In genomic region chr8:45658021-45658420, GRCm38 (mm10) we compare ENCODE assay signal across 16 mouse cellular contexts.
DNase-seq lines count a peak whose midpoint lies in the region; ATAC-seq and TF ChIP-seq lines count a peak whose summit lies in the region.
"Had no signal": no experiment of that assay in that cellular context is flagged by ENCODE, and none has a peak within 500 bp of the region (broad histone marks: within the 10 kb centered on the region; RNA-seq: fewer than 3 reads in every experiment).

No protein-coding gene starts in this region.

- no peak for TF ChIP-seq CTCF in gastrocnemius, adult 2 months (IDR thresholded peaks at IDR 0.05)
- TF ChIP-seq CTCF in midbrain, postnatal 0 days (IDR thresholded peaks at IDR 0.05): no peak
- no peak for TF ChIP-seq CTCF in stomach, postnatal 0 days (IDR thresholded peaks at IDR 0.05; ENCODE audit: low read depth)

- intact Hi-C loops in gastrocnemius, adult 2 months (cut with DNase I): no loop called here

- no peak overlapping the region for H3K9ac ChIP-seq in intestine, embryonic 15.5 days
- no peak overlapping the region for H3K9ac ChIP-seq in intestine, embryonic 16.5 days (ENCODE audit: low read depth, low read length)
- 0 out of 2 replicates have a peak overlapping the region, but pooled peaks have one; percentile 16 for H3K9ac ChIP-seq in midbrain, embryonic 13.5 days (replicated peaks)
- H3K9ac ChIP-seq in midbrain, postnatal 0 days (replicated peaks; ENCODE audit: low read length, poor library complexity, severe bottlenecking): no peak overlapping the region
- H3K9ac ChIP-seq in stomach, postnatal 0 days (ENCODE audit: low read length): no peak overlapping the region
- H3K9ac ChIP-seq: forebrain, postnatal 0 days; hindbrain, embryonic 13.5 days; liver, postnatal 0 days had no signal

- H3K4me3 ChIP-seq in gastrocnemius, adult 2 months: peak overlapping the region; percentile 67
- H3K4me3 ChIP-seq in intestine, embryonic 15.5 days (replicated peaks): no peak overlapping the region
- no peak overlapping the region for H3K4me3 ChIP-seq in intestine, embryonic 16.5 days (ENCODE audit: low read length)
- H3K4me3 ChIP-seq in midbrain, embryonic 13.5 days (replicated peaks): no peak overlapping the region
- H3K4me3 ChIP-seq in midbrain, postnatal 0 days (ENCODE audit: low read depth, low read length): no peak overlapping the region
- no peak overlapping the region for H3K4me3 ChIP-seq in stomach, postnatal 0 days (ENCODE audit: low read depth, low read length)
- H3K4me3 ChIP-seq: hindbrain, embryonic 13.5 days; megakaryocyte, embryonic 14.5 days had no signal

- TF ChIP-seq EP300 in stomach, postnatal 0 days (optimal IDR thresholded peaks at IDR 0.05): no peak

- WGBS in intestine, embryonic 15.5 days: 56% methylated on average over 3 of the region's 3 CpGs
- 46% methylated on average over 3 of the region's 3 CpGs for WGBS in intestine, embryonic 16.5 days
- WGBS in midbrain, embryonic 13.5 days: 60% methylated on average over 3 of the region's 3 CpGs
- 61% methylated on average over 3 of the region's 3 CpGs for WGBS in midbrain, postnatal 0 days
- WGBS in stomach, postnatal 0 days: 62% methylated on average over 3 of the region's 3 CpGs

- H3K27me3 ChIP-seq in intestine, embryonic 15.5 days (replicated peaks): no peaks in the 10 kb centered on the region
- no peaks in the 10 kb centered on the region for H3K27me3 ChIP-seq in intestine, embryonic 16.5 days (replicated peaks; ENCODE audit: control insufficient read depth, insufficient read depth, low read length)
- no peaks in the 10 kb centered on the region for H3K27me3 ChIP-seq in midbrain, embryonic 13.5 days
- H3K27me3 ChIP-seq in midbrain, postnatal 0 days (ENCODE audit: insufficient read depth, low read length): no peaks in the 10 kb centered on the region
- no peaks in the 10 kb centered on the region for H3K27me3 ChIP-seq in stomach, postnatal 0 days (ENCODE audit: control insufficient read depth, insufficient read depth, low read length)
- H3K27me3 ChIP-seq: hindbrain, embryonic 13.5 days; megakaryocyte, embryonic 14.5 days had no signal

- H3K36me3 ChIP-seq in intestine, embryonic 15.5 days: no peaks in the 10 kb centered on the region
- H3K36me3 ChIP-seq in intestine, embryonic 16.5 days (ENCODE audit: control insufficient read depth, insufficient read depth, low read length): no peaks in the 10 kb centered on the region
- H3K36me3 ChIP-seq in midbrain, embryonic 13.5 days: peaks cover 7% of the 10 kb centered on the region; the same call in 1 of the 2 replicates
- 0 out of 2 replicates have a peak, but pooled peaks cover 3% of the 10 kb centered on the region for H3K36me3 ChIP-seq in midbrain, postnatal 0 days (ENCODE audit: insufficient read depth, low read length)
- H3K36me3 ChIP-seq in stomach, postnatal 0 days (ENCODE audit: control insufficient read depth, insufficient read depth, low read length): no peaks in the 10 kb centered on the region
- H3K36me3 ChIP-seq: forebrain, embryonic 10.5 days; G1E had no signal

- DNase-seq in gastrocnemius, adult 2 months: no peak
- no peak for DNase-seq in gastrocnemius, adult 18-20 months (ENCODE audit: low spot score)
- no peak for DNase-seq in midbrain, postnatal 0 days (ENCODE audit: low spot score)
- DNase-seq in stomach, postnatal 0 days (ENCODE audit: low spot score): no peak
- no peak for DNase-seq in embryo, embryonic 11 days
- DNase-seq: forebrain, postnatal 0 days; liver, postnatal 0 days had no signal

- peaks cover 16% of the 10 kb centered on the region for H3K4me1 ChIP-seq in intestine, embryonic 15.5 days (replicated peaks)
- H3K4me1 ChIP-seq in intestine, embryonic 16.5 days (ENCODE audit: control insufficient read depth, insufficient read depth, low read length): peaks cover 8% of the 10 kb centered on the region
- H3K4me1 ChIP-seq in midbrain, embryonic 13.5 days (replicated peaks): peaks cover 26% of the 10 kb centered on the region
- H3K4me1 ChIP-seq in midbrain, postnatal 0 days (ENCODE audit: insufficient read depth, low read length): no peaks in the 10 kb centered on the region; the same call in 1 of the 2 replicates
- H3K4me1 ChIP-seq in stomach, postnatal 0 days (replicated peaks; ENCODE audit: control insufficient read depth, insufficient read depth): no peaks in the 10 kb centered on the region
- H3K4me1 ChIP-seq: megakaryocyte, embryonic 14.5 days had no signal

- no peak for ATAC-seq in intestine, embryonic 15.5 days
- ATAC-seq in intestine, embryonic 16.5 days: no peak
- ATAC-seq in midbrain, embryonic 13.5 days: no peak
- ATAC-seq in midbrain, postnatal 0 days (ENCODE audit: low FRiP score): no peak
- no peak for ATAC-seq in stomach, postnatal 0 days (ENCODE audit: low FRiP score, low TSS enrichment)
- ATAC-seq: activated CD4-positive, CD25-positive, alpha-beta regulatory T cell, adult 4 months; forebrain, postnatal 0 days; inflammation-experienced regulatory T-cells, adult 6 months; liver, postnatal 0 days had no signal

- peak overlapping the region; percentile 33 for H3K4me2 ChIP-seq in intestine, embryonic 15.5 days (replicated peaks)
- no peak overlapping the region for H3K4me2 ChIP-seq in intestine, embryonic 16.5 days (ENCODE audit: low read depth, low read length)
- H3K4me2 ChIP-seq in midbrain, embryonic 13.5 days (replicated peaks): no peak overlapping the region
- H3K4me2 ChIP-seq in midbrain, postnatal 0 days (ENCODE audit: low read depth, low read length, poor library complexity, severe bottlenecking): no peak overlapping the region
- H3K4me2 ChIP-seq in stomach, postnatal 0 days (replicated peaks; ENCODE audit: low read depth): peak overlapping the region; percentile 33; the same call in 1 of the 2 replicates
- H3K4me2 ChIP-seq: hindbrain, embryonic 13.5 days had no signal

- H3K9me3 ChIP-seq in intestine, embryonic 15.5 days: no peaks in the 10 kb centered on the region
- no peaks in the 10 kb centered on the region for H3K9me3 ChIP-seq in intestine, embryonic 16.5 days (ENCODE audit: control insufficient read depth, low read length)
- no peaks in the 10 kb centered on the region for H3K9me3 ChIP-seq in midbrain, embryonic 13.5 days
- H3K9me3 ChIP-seq in midbrain, postnatal 0 days (ENCODE audit: low read length): no peaks in the 10 kb centered on the region
- no peaks in the 10 kb centered on the region for H3K9me3 ChIP-seq in stomach, postnatal 0 days (ENCODE audit: control insufficient read depth, low read length)
- H3K9me3 ChIP-seq: forebrain, embryonic 10.5 days; G1E; hindbrain, embryonic 13.5 days had no signal

- peak overlapping the region; percentile 62 for H3K27ac ChIP-seq in gastrocnemius, adult 2 months
- H3K27ac ChIP-seq in intestine, embryonic 15.5 days: no peak overlapping the region
- H3K27ac ChIP-seq in intestine, embryonic 16.5 days (ENCODE audit: low read length): no peak overlapping the region
- no peak overlapping the region for H3K27ac ChIP-seq in midbrain, embryonic 13.5 days
- H3K27ac ChIP-seq in midbrain, postnatal 0 days (ENCODE audit: low read depth, low read length): no peak overlapping the region
- no peak overlapping the region for H3K27ac ChIP-seq in stomach, postnatal 0 days (replicated peaks)
- H3K27ac ChIP-seq: forebrain, embryonic 10.5 days; hindbrain, embryonic 13.5 days had no signal

Comparison
In these comparisons a context has a peak if more than half of its experiments do, and no peak if none do; other contexts are left out.
1. H3K4me2 ChIP-seq: peak in intestine, embryonic 15.5 days (single experiment) and stomach, postnatal 0 days (single experiment); none in intestine, embryonic 16.5 days (single experiment), midbrain, embryonic 13.5 days (single experiment) and midbrain, postnatal 0 days (single experiment).